ENCODE assay signal across 8 mouse cellular contexts in the genomic region with DNA sequence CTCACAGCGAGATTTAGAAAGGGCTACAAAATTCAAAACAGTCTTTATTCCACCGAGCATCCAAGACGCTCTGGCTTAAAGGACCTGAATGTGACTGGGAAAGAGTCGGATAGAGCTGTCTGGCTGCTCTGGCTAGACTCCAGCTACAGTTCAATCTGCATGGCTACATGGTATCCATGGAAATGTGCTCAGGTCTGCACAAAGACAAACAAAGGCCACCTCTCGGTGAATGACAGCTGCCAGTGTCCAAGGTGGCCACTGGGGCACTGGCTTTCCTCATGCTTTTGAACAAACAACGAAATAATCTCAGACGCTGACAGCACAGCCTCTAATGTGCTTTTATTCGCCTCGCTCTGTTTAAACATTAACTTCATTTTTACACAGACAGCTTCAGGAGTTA. TPM values are rescaled to one million over a fixed set of nuclear protein-coding genes. Genes with fewer than 3 reads are reported as not detected.
A peak's percentile ranks its signal among the peaks of the same experiment; 100 is the strongest.
DNase-seq lines count a peak whose midpoint lies in the region; ATAC-seq lines count a peak whose summit lies in the region.

No protein-coding gene starts in this region.

- H3K4me3 ChIP-seq in forebrain, embryonic 11.5 days (ENCODE audit: low read depth, low read length) = no peak overlapping the region
- no peak overlapping the region for H3K4me3 ChIP-seq in kidney, embryonic 15.5 days (replicated peaks)
- H3K4me3 ChIP-seq in neural tube, embryonic 12.5 days = no peak overlapping the region

- H3K27ac ChIP-seq in forebrain, embryonic 11.5 days (ENCODE audit: low read depth, low read length) = peak overlapping the region; percentile 68; the same call in 1 of the 2 replicates
- no peak overlapping the region; the same call in 1 of the 2 replicates for H3K27ac ChIP-seq in kidney, embryonic 15.5 days
- no peak overlapping the region for H3K27ac ChIP-seq in neural tube, embryonic 12.5 days

- peak overlapping the region; percentile 33 for H3K4me2 ChIP-seq in forebrain, embryonic 11.5 days (ENCODE audit: low read depth, low read length, severe bottlenecking)
- H3K4me2 ChIP-seq in kidney, embryonic 15.5 days = no peak overlapping the region
- peak overlapping the region; percentile 41 for H3K4me2 ChIP-seq in neural tube, embryonic 12.5 days (replicated peaks)

- H3K27me3 ChIP-seq in forebrain, embryonic 11.5 days (ENCODE audit: control insufficient read depth, insufficient read depth, low read length) = no peaks in the 10 kb centered on the region
- H3K27me3 ChIP-seq in kidney, embryonic 15.5 days = no peaks in the 10 kb centered on the region
- no peaks in the 10 kb centered on the region for H3K27me3 ChIP-seq in neural tube, embryonic 12.5 days (replicated peaks)

- H3K4me1 ChIP-seq in forebrain, embryonic 11.5 days (replicated peaks; ENCODE audit: control insufficient read depth, insufficient read depth, low read length) = peaks cover 4% of the 10 kb centered on the region; the same call in 1 of the 2 replicates
- H3K4me1 ChIP-seq in kidney, embryonic 15.5 days = no peaks in the 10 kb centered on the region; the same call in 1 of the 2 replicates
- H3K4me1 ChIP-seq in neural tube, embryonic 12.5 days = no peaks in the 10 kb centered on the region; the same call in 1 of the 2 replicates

- WGBS in forebrain, embryonic 11.5 days = 15% methylated on average over 9 of the region's 9 CpGs
- 60% methylated on average over 9 of the region's 9 CpGs for WGBS in kidney, embryonic 15.5 days
- WGBS in neural tube, embryonic 12.5 days = 30% methylated on average over 9 of the region's 9 CpGs

- DNase-seq in layer of hippocampus, postnatal 14 days (ENCODE audit: low spot score in 2 of 2) = peak; percentile 17 to 44
- DNase-seq in layer of hippocampus, adult 11-12 months (ENCODE audit: low spot score) = no peak
- peak; percentile 73 for DNase-seq in forebrain, embryonic 11.5 days (ENCODE audit: low spot score)
- no peak for DNase-seq in ovary, postnatal 10 days (ENCODE audit: low spot score)
- DNase-seq in frontal cortex, postnatal 14 days (ENCODE audit: low spot score in 2 of 2) = no peak
- no peak for DNase-seq in urinary bladder, postnatal 4 days (ENCODE audit: low spot score in 2 of 2)

- no peak overlapping the region for H3K9ac ChIP-seq in forebrain, embryonic 11.5 days (ENCODE audit: low read length)
- H3K9ac ChIP-seq in kidney, embryonic 15.5 days = no peak overlapping the region
- no peak overlapping the region for H3K9ac ChIP-seq in neural tube, embryonic 12.5 days

- H3K9me3 ChIP-seq in forebrain, embryonic 11.5 days (ENCODE audit: control insufficient read depth, low read length) = no peaks in the 10 kb centered on the region
- no peaks in the 10 kb centered on the region for H3K9me3 ChIP-seq in kidney, embryonic 15.5 days (replicated peaks)
- H3K9me3 ChIP-seq in neural tube, embryonic 12.5 days = no peaks in the 10 kb centered on the region

- H3K36me3 ChIP-seq in forebrain, embryonic 11.5 days (ENCODE audit: control insufficient read depth, insufficient read depth, low read length) = no peaks in the 10 kb centered on the region
- no peaks in the 10 kb centered on the region for H3K36me3 ChIP-seq in kidney, embryonic 15.5 days
- H3K36me3 ChIP-seq in neural tube, embryonic 12.5 days = no peaks in the 10 kb centered on the region

- ATAC-seq in forebrain, embryonic 11.5 days (replicated peaks; ENCODE audit: low FRiP score) = peak; percentile 97
- peak; percentile 60 for ATAC-seq in kidney, embryonic 15.5 days (replicated peaks; ENCODE audit: low FRiP score)
- ATAC-seq in neural tube, embryonic 12.5 days (ENCODE audit: low FRiP score, low read depth) = peak; percentile 93

RNA-seq across cellular contexts. Expression of gene Itga2, which starts 8.6 kb away (rescaled TPM):
- under 1 TPM; 0.10 to 0.55 TPM for total RNA-seq in layer of hippocampus, postnatal 14 days (2021)
- polyA plus RNA-seq in forebrain, embryonic 11.5 days (2014; fragmentation: Nextera tagmentation; extraction: Ambion mirVana) = 1.6 and 1.7 TPM in 2 replicates
- polyA plus RNA-seq in kidney, embryonic 15.5 days (2015; fragmentation: Nextera tagmentation; extraction: Ambion mirVana) = 2.8 and 3.1 TPM in 2 replicates
- polyA plus RNA-seq in neural tube, embryonic 12.5 days (2016; fragmentation: Nextera tagmentation; extraction: Ambion mirVana) = 1.3 and 3.0 TPM in 2 replicates

Comparison
In these comparisons a context has a peak if more than half of its experiments do, and no peak if none do; other contexts are left out.
1. DNase-seq: peak in layer of hippocampus, postnatal 14 days (2 of 2) and forebrain, embryonic 11.5 days (single experiment); none in layer of hippocampus, adult 11-12 months (single experiment), ovary, postnatal 10 days (single experiment), frontal cortex, postnatal 14 days (0 of 2) and urinary bladder, postnatal 4 days (0 of 2).
2. Peak in every context shown above with its lines, with median percentiles within 50 percentile points of each other: ATAC-seq.